In genomic region chr6:30026799-30027198, GRCm38 (mm10) we compare ENCODE assay signal across 8 mouse cellular contexts. TPM values are rescaled to one million over a fixed set of nuclear protein-coding genes. Genes with fewer than 3 reads are reported as not detected.
A peak's percentile ranks its signal among the peaks of the same experiment; 100 is the strongest.
DNase-seq lines count a peak whose midpoint lies in the region; ATAC-seq and TF ChIP-seq lines count a peak whose summit lies in the region.

No protein-coding gene starts in this region.

- DNase-seq in gastrocnemius, adult 2 months: peak; percentile 23
- DNase-seq in gastrocnemius, postnatal 4 days (ENCODE audit: low spot score in 2 of 2): no peak
- peak; percentile 21 to 23 for DNase-seq in kidney, adult 8-10 months
- DNase-seq in lung, postnatal 4 days: peak; percentile 79 to 88
- no peak for DNase-seq in layer of hippocampus, adult 8-10 months (ENCODE audit: low spot score in 2 of 2)

- H3K4me2 ChIP-seq in embryonic facial prominence, embryonic 13.5 days: peak overlapping the region; percentile 24; the same call in 1 of the 2 replicates
- no peak overlapping the region for H3K4me2 ChIP-seq in midbrain, embryonic 13.5 days (replicated peaks)

- WGBS in embryonic facial prominence, embryonic 13.5 days: 24% methylated on average over 10 of the region's 10 CpGs
- WGBS in midbrain, embryonic 13.5 days: 63% methylated on average over 10 of the region's 10 CpGs

- H3K4me1 ChIP-seq in embryonic facial prominence, embryonic 13.5 days: 0 out of 2 replicates have a peak, but pooled peaks cover 6% of the 10 kb centered on the region
- no peaks in the 10 kb centered on the region for H3K4me1 ChIP-seq in midbrain, embryonic 13.5 days (replicated peaks)

- intact Hi-C loops in gastrocnemius, adult 2 months (cut with DNase I): no loop called here

- H3K27ac ChIP-seq in gastrocnemius, adult 2 months: no peak overlapping the region
- H3K27ac ChIP-seq in embryonic facial prominence, embryonic 13.5 days: no peak overlapping the region
- no peak overlapping the region for H3K27ac ChIP-seq in midbrain, embryonic 13.5 days

- H3K9ac ChIP-seq in embryonic facial prominence, embryonic 13.5 days: no peak overlapping the region
- no peak overlapping the region for H3K9ac ChIP-seq in midbrain, embryonic 13.5 days (replicated peaks)

- no peaks in the 10 kb centered on the region for H3K27me3 ChIP-seq in embryonic facial prominence, embryonic 13.5 days
- no peaks in the 10 kb centered on the region for H3K27me3 ChIP-seq in midbrain, embryonic 13.5 days

- ATAC-seq in embryonic facial prominence, embryonic 13.5 days (ENCODE audit: insufficient number of reproducible peaks, insufficient read depth, low FRiP score, low TSS enrichment, low read depth): no peak
- ATAC-seq in midbrain, embryonic 13.5 days: no peak
- ATAC-seq in megakaryocyte-erythroid progenitor cell, adult 5-6 weeks (replicated peaks; ENCODE audit: low FRiP score, low TSS enrichment, poor library complexity, severe bottlenecking): no peak

- H3K4me3 ChIP-seq in gastrocnemius, adult 2 months: peak overlapping the region; percentile 17; the same call in 1 of the 2 replicates
- no peak overlapping the region for H3K4me3 ChIP-seq in embryonic facial prominence, embryonic 13.5 days
- no peak overlapping the region for H3K4me3 ChIP-seq in midbrain, embryonic 13.5 days (replicated peaks)

- no peaks in the 10 kb centered on the region for H3K9me3 ChIP-seq in embryonic facial prominence, embryonic 13.5 days
- no peaks in the 10 kb centered on the region for H3K9me3 ChIP-seq in midbrain, embryonic 13.5 days

- TF ChIP-seq CTCF in gastrocnemius, adult 2 months (IDR thresholded peaks at IDR 0.05): no peak

- no peaks in the 10 kb centered on the region for H3K36me3 ChIP-seq in embryonic facial prominence, embryonic 13.5 days
- no peaks in the 10 kb centered on the region for H3K36me3 ChIP-seq in midbrain, embryonic 13.5 days

RNA-seq across cellular contexts. Expression of gene Nrf1, which starts 21.0 kb away (rescaled TPM):
- total RNA-seq in gastrocnemius, adult 2 months (2021): 10 to 100 TPM; 10.8 to 13.0 TPM
- total RNA-seq in gastrocnemius, postnatal 4 days (2021): 10 to 100 TPM; 22.9 to 25.3 TPM
- polyA plus RNA-seq in embryonic facial prominence, embryonic 13.5 days (2015; fragmentation: Nextera tagmentation; extraction: Ambion mirVana): 67.2 and 68.5 TPM in 2 replicates
- polyA plus RNA-seq in midbrain, embryonic 13.5 days (2015; fragmentation: Nextera tagmentation; extraction: Ambion mirVana): 57.1 and 58.2 TPM in 2 replicates
- total RNA-seq in megakaryocyte-erythroid progenitor cell, adult 5-6 weeks (2014; fragmentation: Nextera tagmentation): 75.5 and 77.6 TPM in 2 replicates
- total RNA-seq in megakaryocyte-erythroid progenitor cell, adult 5-6 weeks (2017): 58.9 and 85.1 TPM in 2 replicates
- 10 to 100 TPM; 20.6 to 25.5 (median 24.2) TPM for total RNA-seq in layer of hippocampus, adult 8-10 months (2022)

Comparison
In these comparisons a context has a peak if more than half of its experiments do, and no peak if none do; other contexts are left out.
1. DNase-seq: peak in gastrocnemius, adult 2 months (single experiment), kidney, adult 8-10 months (2 of 2) and lung, postnatal 4 days (2 of 2); none in gastrocnemius, postnatal 4 days (0 of 2) and layer of hippocampus, adult 8-10 months (0 of 2).